Mouse (Mus musculus) liver, postnatal 0 days (tissue): Measurements from ENCODE around the gene Hectd2.

Experiments
- CTCF ChIP-seq: sonication (generic); IDR thresholded peaks from 2 replicates; pipeline ENCODE4 v1.5.1; 2016; ENCODE audit warnings: antibody characterized with exemption, low read depth
- EP300 ChIP-seq: IDR thresholded peaks from 2 replicates; pipeline ENCODE4 v1.6.1; 2016; ENCODE audit warnings: antibody characterized with exemption, low read depth, mild to moderate bottlenecking

DNA sequence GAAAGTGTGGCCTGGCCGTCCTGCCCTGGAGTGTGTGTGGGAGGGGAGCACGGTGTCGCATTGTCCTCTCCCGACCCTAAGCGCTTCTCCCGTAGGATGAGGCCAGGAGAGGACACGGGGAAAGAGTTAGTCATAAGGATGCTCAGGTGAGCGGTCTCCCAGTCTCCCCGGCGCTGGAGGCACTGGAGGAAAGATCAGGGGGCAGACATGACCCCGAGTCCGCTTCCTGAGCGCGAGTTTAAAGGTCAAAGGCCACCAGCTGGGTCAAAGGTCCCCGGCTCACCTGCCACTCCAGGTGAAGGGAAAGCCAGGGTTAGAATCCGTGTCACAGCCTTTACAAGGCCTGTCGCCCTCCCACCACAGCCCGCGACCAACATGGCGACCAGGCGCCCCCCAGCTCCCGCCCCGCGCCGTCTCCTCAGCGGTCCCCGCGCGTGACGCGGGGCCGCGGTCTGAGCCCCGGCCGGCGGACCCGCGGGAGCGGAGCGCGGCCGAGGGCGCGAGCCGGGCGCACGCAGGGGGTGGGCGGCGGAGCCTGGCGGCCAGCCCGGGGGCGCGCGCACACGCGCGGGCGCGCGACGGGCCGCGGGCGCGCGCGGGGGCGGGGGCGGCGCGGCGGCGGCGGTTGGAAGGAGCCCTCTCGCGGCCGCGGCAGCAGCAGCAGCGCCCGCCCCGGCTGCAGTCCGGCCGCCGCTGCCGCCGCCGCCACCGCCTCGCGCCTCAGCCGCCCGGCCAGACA lies at the start of gene Hectd2:
- TF ChIP-seq CTCF = no peak
- no peak for TF ChIP-seq EP300
